Mouse (Mus musculus) brain, embryonic 14.5 days (tissue): ENCODE measurements around the gene Pex14.

ENCODE experiments used
- CTCF ChIP-seq: fragments of 200-500 bp; IDR thresholded peaks from 2 replicates; pipeline ENCODE4 v1.5.1; 2012; ENCODE audit warnings: inconsistent platforms, mild to moderate bottlenecking, moderate library complexity, borderline replicate concordance; ENCODE audit not compliant: insufficient read depth, insufficient read length; ENCODE audit errors: extremely low read depth
- POLR2A ChIP-seq: fragments of 200-500 bp; IDR thresholded peaks from 2 replicates; pipeline ENCODE4 v1.6.1; 2012; ENCODE audit warnings: mild to moderate bottlenecking, inconsistent platforms, borderline replicate concordance; ENCODE audit not compliant: poor library complexity, insufficient read depth, insufficient read length, severe bottlenecking; ENCODE audit errors: extremely low read depth

DNA sequence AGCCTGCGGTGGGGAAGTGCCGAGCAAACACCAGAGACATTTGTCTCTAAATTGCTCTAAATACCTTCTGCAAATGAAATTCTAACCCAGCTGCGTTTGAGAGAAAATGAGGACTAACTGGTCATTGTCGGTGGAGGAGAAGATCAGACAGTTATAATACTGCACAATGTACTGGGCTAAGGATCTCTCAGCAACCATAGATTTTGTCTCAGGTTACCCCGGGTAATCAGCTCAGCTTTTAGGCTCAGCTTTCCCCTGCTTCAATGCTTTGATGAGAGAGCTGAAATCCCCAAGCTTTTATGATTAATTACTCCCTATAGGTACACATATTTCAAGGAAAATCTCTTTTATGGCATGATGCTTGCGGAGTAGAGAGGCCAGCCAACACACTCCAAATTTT lies 59.4 kb downstream of the Pex14 start:
- no peak for TF ChIP-seq CTCF
- no peak for TF ChIP-seq POLR2A
